Mouse (Mus musculus) CH12.LX (cell line): ENCODE measurements around the gene Gp9.
A peak's percentile ranks its signal among the peaks of the same experiment; 100 is the strongest.

ENCODE experiments used
- BHLHE40 ChIP-seq: IDR thresholded peaks from 2 replicates; pipeline ENCODE4 v1.6.1; 2011; ENCODE audit warnings: mild to moderate bottlenecking, low read depth, low read length, improper control_type of control experiment
- CTCF ChIP-seq, 2 experiments: IDR thresholded peaks in 1 of 2; conservative IDR thresholded peaks in 1 of 2; 2 replicates each; pipeline ENCODE4 v1.5.1; 2011 to 2012; ENCODE audit warnings: low read depth in 2 of 2, low read length in 2 of 2, improper control_type of control experiment in 1 of 2, inconsistent platforms in 1 of 2, mild to moderate bottlenecking in 1 of 2, moderate library complexity in 1 of 2
- NRF1 ChIP-seq: IDR thresholded peaks from 2 replicates; pipeline ENCODE4 v1.6.1; 2014; ENCODE audit warnings: low read depth, mild to moderate bottlenecking, inconsistent platforms, low read length, improper control_type of control experiment, moderate library complexity
- RAD21 ChIP-seq: IDR thresholded peaks from 2 replicates; pipeline ENCODE4 v1.6.1; 2011; ENCODE audit warnings: low read depth, mild to moderate bottlenecking, low read length, improper control_type of control experiment, moderate library complexity

- no peak; the same call in 1 of the 2 replicates for TF ChIP-seq RAD21
- 0 out of 2 replicates have a peak, but pooled peaks have one; percentile 4 for TF ChIP-seq NRF1
- peak; percentile 76 for TF ChIP-seq BHLHE40
- no peak for TF ChIP-seq CTCF (conservative IDR thresholded peaks at IDR 0.05 in 1 of 2, IDR thresholded peaks at IDR 0.05 in 1 of 2; ENCODE audit: low read depth in 2 of 2, low read length in 2 of 2)
These were observed 33.1 kb downstream of the Gp9 start for GRCm38 (mm10) chr6:87810713-87811669.
